Mouse (Mus musculus) spleen, adult 10 weeks (tissue): Measurements from ENCODE around the gene Tubb3. TPM values are rescaled to one million over a fixed set of nuclear protein-coding genes. Genes with fewer than 3 reads are reported as not detected.

Experiments used
- polyA plus RNA-seq: library from polyadenylated mRNA; stranded (reverse); fragments of 350-450 nt; fragmentation: Illumina TruSeq; extraction: RNeasy Lipid Tissue Mini Kit (QIAGEN cat#74804); gene quantifications from one replicate; pipeline ENCODE4 v1.2.3, GENCODE M21; 2015; ENCODE audit warnings: low replicate concordance; ENCODE audit not compliant: insufficient read depth

Gene Tubb3
- polyA plus RNA-seq = 0.48 TPM

DNA sequence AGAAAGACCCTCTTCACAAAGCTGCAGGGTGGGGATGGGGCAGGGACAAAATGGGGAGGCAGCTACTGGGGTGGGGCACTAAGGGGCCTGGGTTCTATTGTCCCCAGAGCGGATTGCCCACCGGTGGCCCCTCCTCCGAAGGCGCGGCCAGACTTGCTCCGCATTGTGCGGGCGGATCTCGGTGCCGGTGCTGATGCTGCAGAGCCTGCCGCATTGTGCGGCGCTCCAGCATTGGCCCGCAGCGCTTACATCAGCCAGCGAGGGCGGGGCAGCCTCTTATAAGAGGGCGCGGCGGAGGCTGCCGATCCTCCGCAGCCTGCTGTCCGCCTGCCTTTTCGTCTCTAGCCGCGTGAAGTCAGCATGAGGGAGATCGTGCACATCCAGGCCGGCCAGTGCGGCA, at the start of gene Tubb3:
Gene Tubb3, plus strand, starts transcription at position 179 of the 400 bp plus-strand sequence.

GRCm38 (mm10) chr8:123373403-123374238, 37.6 kb upstream of the Tubb3 start, which contains the start of gene Tcf25:
Gene Tcf25, plus strand, starts transcription at chr8:123373753.

DNA sequence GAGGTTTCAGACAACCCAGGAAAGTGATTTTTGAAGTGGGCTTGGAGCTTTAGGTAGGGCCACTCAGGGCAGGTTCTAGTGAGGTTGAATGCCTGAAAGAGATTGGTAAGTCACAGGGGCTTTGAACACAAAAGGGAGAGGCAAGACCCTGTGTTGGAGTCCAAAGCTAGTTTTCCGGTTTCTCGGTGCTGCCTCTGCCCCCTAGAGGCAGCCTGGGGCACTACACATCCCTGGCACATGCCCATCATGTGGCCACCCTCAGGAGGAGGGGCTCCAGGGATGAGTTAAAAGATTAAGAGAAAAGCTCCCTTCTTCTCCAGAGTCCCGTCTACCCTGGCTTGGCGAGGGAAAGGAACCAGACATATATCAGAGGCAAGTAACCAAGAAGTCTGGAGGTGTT, 4.4 kb upstream of the Tubb3 start, which contains the start of gene Mc1r:
Gene Mc1r, plus strand, starts transcription at position 322 of the 400 bp plus-strand sequence.

DNA sequence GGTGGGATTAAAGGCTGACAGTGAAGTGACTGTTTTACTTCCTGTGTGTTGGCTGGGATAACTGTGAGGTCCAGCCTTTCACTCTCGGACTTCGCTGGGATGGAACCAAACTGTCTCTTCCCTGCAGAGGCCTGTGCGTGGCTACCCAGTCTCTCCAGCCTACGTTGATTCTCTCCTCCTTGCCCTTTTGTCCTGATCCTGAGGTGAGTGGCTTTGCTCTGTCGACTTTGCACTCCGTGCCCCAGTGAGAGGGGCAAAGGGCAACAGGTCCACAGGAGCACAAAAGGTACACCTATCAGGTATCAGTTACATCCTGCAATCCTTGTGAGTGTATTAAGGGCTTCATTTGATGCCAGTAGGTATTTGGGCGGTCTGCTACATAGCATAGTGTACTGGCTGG, 12.2 kb downstream of the Tubb3 start, which contains the start of gene Def8:
Gene Def8, plus strand, starts transcription at position 87 of the 400 bp plus-strand sequence.

Other genes starting within 250 kb of the Tubb3 start
- 0.94 TPM for gene Dpep1, start 225.2 kb upstream of the Tubb3 start, polyA plus RNA-seq
- gene Chmp1a, start 198.7 kb upstream of the Tubb3 start, polyA plus RNA-seq = 61.1 TPM
- gene Spata33, start 198.6 kb upstream of the Tubb3 start, polyA plus RNA-seq = 0.19 TPM
- 41.7 TPM for gene Cdk10, start 186.6 kb upstream of the Tubb3 start, polyA plus RNA-seq
- 2.1 TPM for gene Spata2l, start 175.2 kb upstream of the Tubb3 start, polyA plus RNA-seq
- 11.3 TPM for gene Zfp276, start 157.2 kb upstream of the Tubb3 start, polyA plus RNA-seq
- gene Vps9d1, start 157.1 kb upstream of the Tubb3 start, polyA plus RNA-seq = 13.5 TPM
- gene Fanca, start 92.8 kb upstream of the Tubb3 start, polyA plus RNA-seq = 22.2 TPM
- gene Spire2, start 78.7 kb upstream of the Tubb3 start, polyA plus RNA-seq = 0.28 TPM
- gene Tcf25, start 37.7 kb upstream of the Tubb3 start, polyA plus RNA-seq = 390 TPM
- gene Mc1r, start 4.3 kb upstream of the Tubb3 start, polyA plus RNA-seq = not detected
- 10.7 TPM for gene Def8, start 12.1 kb downstream of the Tubb3 start, polyA plus RNA-seq
- gene Afg3l1, start 66.5 kb downstream of the Tubb3 start, polyA plus RNA-seq = 19.8 TPM
- gene Dbndd1, start 104.0 kb downstream of the Tubb3 start, polyA plus RNA-seq = not detected
- 3.9 TPM for gene Gas8, start 107.4 kb downstream of the Tubb3 start, polyA plus RNA-seq
- gene Rhou, start 242.5 kb downstream of the Tubb3 start, polyA plus RNA-seq = 0.55 TPM